Mouse (Mus musculus): ENCODE measurements around the gene Aplp1. TPM values are rescaled to one million over a fixed set of nuclear protein-coding genes. Genes with fewer than 3 reads are reported as not detected.

Gene Aplp1
- polyA plus RNA-seq, 1 experiment from 2014 or later: 7.5 TPM

DNA sequence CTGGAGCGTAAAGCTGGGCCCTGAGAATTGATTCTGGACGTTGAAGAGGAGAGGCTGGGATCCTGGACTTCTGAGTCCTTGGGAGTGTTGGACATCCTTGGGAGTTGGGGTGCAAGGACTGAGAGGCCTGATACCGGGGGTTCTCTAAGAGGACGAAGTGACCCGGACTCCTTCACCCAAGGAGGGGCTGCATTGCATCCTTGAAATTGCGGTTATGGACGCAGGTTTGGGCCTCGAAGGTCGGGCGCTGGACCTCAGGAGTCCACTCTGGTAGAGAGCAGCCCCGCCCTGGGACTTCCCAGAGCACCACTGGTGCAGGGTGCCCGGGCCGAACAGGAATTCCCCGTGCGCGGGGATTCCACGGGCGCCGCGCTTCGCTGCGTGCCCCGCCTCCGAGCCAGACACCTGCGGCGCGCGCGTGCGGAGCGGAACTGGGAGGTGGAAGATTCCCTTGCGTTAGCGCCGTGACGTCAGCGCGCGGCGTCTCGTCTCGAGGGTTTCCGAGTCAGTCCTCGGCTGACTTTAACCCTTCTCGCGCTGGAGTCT is 23.4 kb downstream of the Aplp1 start:
- Histone ChIP-seq H3K4me2 (peak overlapping the region; percentile 95), H3K9me3 (replicated peaks) (no peaks in the 10 kb centered on the region), H3K36me3 (peaks cover 29% of the 10 kb centered on the region), H3K27ac (peak overlapping the region; percentile 66), H3K4me3 (peak overlapping the region; percentile 65), H3K9ac (peak overlapping the region; percentile 60), H3K4me1 (peaks cover 42% of the 10 kb centered on the region), H3K27me3 (replicated peaks) (peaks cover 10% of the 10 kb centered on the region; the same call in 1 of the 2 replicates)
- ATAC-seq: peak; percentile 47; the same call in 1 of the 2 replicates
- under 1% methylated on average over 45 of the region's 45 CpGs for WGBS (ENCODE audit: insufficient replicate concordance)

DNA sequence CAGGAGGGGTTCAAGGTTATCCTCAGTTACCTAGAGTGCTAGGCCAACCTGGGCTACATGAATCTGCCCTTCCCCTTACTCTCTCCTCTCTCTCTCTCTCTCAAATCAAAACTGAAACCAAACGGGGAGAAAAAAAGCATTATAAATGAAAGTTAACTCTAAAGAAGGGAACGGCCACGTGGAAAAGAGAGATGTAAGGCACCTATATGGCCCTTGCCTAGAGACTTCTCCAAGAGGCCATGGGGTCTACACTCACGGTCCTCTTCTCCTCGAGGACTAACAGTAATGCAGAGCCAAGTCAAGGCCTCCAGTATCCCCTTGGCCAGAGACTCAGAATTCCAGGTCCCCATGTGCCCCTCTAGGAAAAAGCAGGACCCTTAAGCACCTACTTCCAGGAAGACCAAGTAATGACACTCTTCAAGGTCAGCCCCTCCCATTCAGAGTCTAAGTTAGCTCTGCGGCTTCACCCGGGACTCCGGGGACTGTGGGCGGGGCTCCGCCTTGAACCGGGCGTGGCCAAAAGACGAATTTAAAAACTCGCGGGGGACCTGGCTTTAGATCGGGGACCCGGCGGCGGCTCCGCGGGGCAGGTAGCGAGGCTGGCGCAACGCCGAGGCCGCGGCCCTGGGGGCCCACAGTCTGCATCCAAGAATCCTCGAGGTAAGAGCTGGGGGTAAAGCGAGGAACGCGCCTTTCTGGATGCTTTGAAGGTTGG is 24.0 kb downstream of the Aplp1 start, which contains the start of gene Nfkbid:
Gene Nfkbid (plus strand): TSS at position 558 of the 715 bp plus-strand sequence.
- Histone ChIP-seq H3K36me3 (peaks cover 22% of the 10 kb centered on the region), H3K27me3 (replicated peaks) (peaks cover 10% of the 10 kb centered on the region; the same call in 1 of the 2 replicates), H3K9ac (peak within 1 kb of the TSS; percentile 60), H3K4me2 (peak within 1 kb of the TSS; percentile 95), H3K4me1 (peaks cover 42% of the 10 kb centered on the region), H3K9me3 (replicated peaks) (no peaks in the 10 kb centered on the region), H3K27ac (peak within 1 kb of the TSS; percentile 66), H3K4me3 (peak within 1 kb of the TSS; percentile 65)
- peak; percentile 36; the same call in 1 of the 2 replicates for ATAC-seq
- 7% methylated on average over 31 of the region's 31 CpGs for WGBS (ENCODE audit: insufficient replicate concordance)

DNA sequence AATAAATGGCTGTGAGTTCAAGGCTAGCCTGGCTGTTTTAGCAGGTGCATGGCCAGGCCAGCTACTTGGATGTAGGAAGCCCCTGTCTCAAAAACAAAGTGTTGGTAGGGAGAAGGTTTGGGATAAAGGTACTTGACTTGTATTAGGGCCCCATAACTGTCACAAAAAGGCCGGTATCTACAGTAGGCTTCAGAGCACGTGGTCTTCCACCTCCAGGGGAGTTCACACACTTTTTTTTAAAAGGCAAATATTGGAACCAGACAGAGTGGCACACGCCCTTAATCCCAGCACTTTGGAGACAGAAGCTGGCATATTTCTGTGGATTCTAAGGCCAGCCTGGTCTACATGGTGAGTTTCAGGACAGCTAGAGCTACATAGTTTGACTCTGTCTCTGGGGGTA is 24.7 kb downstream of the Aplp1 start:
- H3K4me2 ChIP-seq: peak overlapping the region; percentile 95
- H3K36me3 ChIP-seq: peaks cover 18% of the 10 kb centered on the region
- peaks cover 42% of the 10 kb centered on the region for H3K4me1 ChIP-seq
- no peaks in the 10 kb centered on the region for H3K9me3 ChIP-seq (replicated peaks)
- no peak overlapping the region for H3K9ac ChIP-seq
- ATAC-seq: no peak
- 0 out of 2 replicates have a peak overlapping the region, but pooled peaks have one; percentile 50 for H3K27ac ChIP-seq
- no peak overlapping the region for H3K4me3 ChIP-seq
- 43% methylated on average over 3 of the region's 3 CpGs for WGBS (ENCODE audit: insufficient replicate concordance)
- H3K27me3 ChIP-seq (replicated peaks): peaks cover 10% of the 10 kb centered on the region; the same call in 1 of the 2 replicates

DNA sequence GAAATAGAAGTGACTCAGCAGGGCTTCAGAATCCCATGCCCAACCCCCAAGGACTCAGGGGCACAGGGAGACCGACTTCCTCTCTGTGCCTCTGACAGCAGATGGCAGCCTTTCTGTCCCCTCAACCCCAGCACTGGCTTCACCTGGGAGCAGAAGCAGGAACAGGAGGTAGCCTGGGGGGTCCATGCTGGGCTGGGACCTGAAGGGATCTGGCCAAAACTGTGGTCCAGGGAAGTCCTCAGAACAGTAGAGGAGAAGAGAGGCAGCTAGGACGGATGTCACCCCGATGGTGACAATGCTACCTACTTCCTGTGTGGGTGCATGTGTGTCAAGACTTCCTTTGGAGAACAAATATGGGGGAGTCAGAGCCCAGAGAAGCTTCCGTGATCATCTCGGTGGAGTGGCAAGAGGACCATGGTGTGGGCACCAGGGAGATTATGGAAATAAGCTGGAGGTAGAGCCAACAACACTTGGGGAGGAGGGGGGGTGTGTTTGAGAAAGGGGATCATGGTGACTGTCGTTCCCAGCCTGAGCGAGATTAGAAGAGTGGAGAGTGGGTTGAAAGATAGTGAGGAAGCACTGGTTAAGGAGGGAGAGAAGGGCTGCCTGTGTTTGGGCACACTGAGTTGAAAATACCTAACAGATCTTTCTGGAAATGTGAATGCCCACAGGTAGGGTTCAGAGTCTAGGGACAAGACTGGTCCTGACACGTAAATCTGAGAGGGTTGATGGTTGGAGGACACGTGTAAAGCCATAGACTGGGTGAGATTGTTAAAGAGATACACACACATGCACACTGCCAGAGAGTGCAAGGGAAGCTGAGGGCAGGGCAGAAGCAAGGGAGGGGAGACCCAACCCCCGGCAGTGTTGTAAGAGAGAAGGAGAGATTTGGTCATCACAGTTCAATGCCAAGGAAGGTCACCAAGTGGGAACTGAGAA is 25.5 kb downstream of the Aplp1 start, which contains the start of gene Hcst:
Gene Hcst (minus strand): TSS at position 294 of the 939 bp plus-strand sequence.
- Histone ChIP-seq H3K4me3 (0 out of 2 replicates have a peak within 1 kb of the TSS, but pooled peaks have one; percentile 16), H3K9ac (no peak within 1 kb of the TSS), H3K27me3 (replicated peaks) (peaks cover 10% of the 10 kb centered on the region; the same call in 1 of the 2 replicates), H3K4me2 (peak within 1 kb of the TSS; percentile 95), H3K4me1 (peaks cover 42% of the 10 kb centered on the region), H3K36me3 (peaks cover 9% of the 10 kb centered on the region), H3K27ac (peak within 1 kb of the TSS; percentile 50), H3K9me3 (replicated peaks) (no peaks in the 10 kb centered on the region)
- 16% methylated on average over 10 of the region's 10 CpGs for WGBS (ENCODE audit: insufficient replicate concordance)
- no peak for ATAC-seq

DNA sequence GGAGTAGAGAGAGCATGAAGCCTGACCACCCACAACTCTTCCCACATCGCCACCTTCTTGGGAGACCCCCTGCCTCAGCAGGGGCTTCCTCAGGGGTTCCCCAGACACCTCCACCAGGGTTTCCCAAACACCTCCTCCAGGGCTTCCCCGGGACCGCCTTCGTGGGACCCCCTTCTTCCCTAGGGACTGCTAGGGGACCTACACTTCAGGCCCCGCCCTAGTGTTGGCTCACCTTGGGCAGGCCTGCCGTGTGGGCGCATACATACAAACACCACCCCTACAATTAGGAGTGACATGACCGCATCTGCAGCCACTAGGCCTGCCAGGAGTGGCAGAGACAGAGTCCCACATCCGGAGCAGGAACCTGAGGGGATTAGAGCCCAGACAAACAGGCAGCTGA is 27.5 kb downstream of the Aplp1 start:
- no peak overlapping the region for H3K27ac ChIP-seq
- no peaks in the 10 kb centered on the region for H3K36me3 ChIP-seq
- ATAC-seq: no peak
- peaks cover 10% of the 10 kb centered on the region; the same call in 1 of the 2 replicates for H3K27me3 ChIP-seq (replicated peaks)
- H3K4me3 ChIP-seq: no peak overlapping the region
- H3K4me2 ChIP-seq: peak overlapping the region; percentile 31; the same call in 1 of the 2 replicates
- WGBS (ENCODE audit: insufficient replicate concordance): 43% methylated on average over 9 of the region's 9 CpGs
- no peaks in the 10 kb centered on the region for H3K9me3 ChIP-seq (replicated peaks)
- H3K4me1 ChIP-seq: peaks cover 35% of the 10 kb centered on the region
- H3K9ac ChIP-seq: no peak overlapping the region

DNA sequence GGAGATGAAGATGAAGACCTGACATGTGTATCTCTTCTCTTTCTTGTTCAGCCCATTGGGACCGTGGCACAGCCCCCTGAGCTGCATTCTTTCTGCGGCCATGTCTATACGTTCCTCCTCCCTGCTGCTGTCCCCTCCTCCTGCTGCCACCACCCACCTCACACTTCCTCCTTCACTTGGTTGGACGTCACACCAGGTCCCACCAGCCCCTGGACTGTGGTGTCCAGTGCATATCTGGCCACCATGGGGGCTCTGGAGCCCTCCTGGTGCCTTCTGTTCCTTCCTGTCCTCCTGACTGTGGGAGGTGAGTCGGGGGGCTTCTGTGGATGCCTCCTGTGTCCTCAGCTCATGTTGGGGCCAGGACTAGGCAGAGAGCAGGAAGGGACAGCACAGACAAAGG is 31.7 kb downstream of the Aplp1 start, which contains the start of gene Tyrobp:
Gene Tyrobp (plus strand): TSS at position 165 of the 400 bp plus-strand sequence.
- Histone ChIP-seq H3K4me2 (no peak within 1 kb of the TSS; the same call in 1 of the 2 replicates), H3K9ac (no peak within 1 kb of the TSS), H3K36me3 (no peaks in the 10 kb centered on the region), H3K27me3 (replicated peaks) (no peaks in the 10 kb centered on the region), H3K4me1 (peaks cover 7% of the 10 kb centered on the region; the same call in 1 of the 2 replicates), H3K4me3 (peak within 1 kb of the TSS; percentile 2; the same call in 1 of the 2 replicates), H3K27ac (peak within 1 kb of the TSS; percentile 37; the same call in 1 of the 2 replicates), H3K9me3 (replicated peaks) (no peaks in the 10 kb centered on the region)
- WGBS (ENCODE audit: insufficient replicate concordance): 19% methylated on average over 5 of the region's 5 CpGs
- ATAC-seq: 0 out of 2 replicates have a peak, but pooled peaks have one; percentile 34

DNA sequence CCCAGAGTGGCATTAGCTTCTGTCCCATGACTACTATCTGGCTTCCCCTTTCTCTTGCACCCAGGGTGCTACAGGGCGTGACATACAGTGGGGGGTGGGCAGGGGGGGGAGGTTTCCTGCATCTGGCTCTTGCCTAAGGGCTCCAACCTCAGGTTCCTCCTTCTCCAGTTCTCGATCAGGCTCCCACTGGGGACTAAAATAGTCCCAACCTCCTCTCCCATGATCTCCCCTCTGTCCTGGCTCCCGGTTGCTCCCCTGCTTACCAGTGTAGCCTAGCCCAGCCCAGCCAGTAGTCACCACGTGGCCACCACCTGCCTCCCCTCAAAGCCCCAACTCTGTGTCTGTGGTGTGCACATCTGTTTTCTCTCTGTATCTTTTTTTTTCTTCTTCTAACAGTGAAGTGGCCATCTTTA is 32.6 kb downstream of the Aplp1 start:
- peaks cover 2% of the 10 kb centered on the region; the same call in 1 of the 2 replicates for H3K4me1 ChIP-seq
- no peak overlapping the region for H3K4me2 ChIP-seq
- H3K27ac ChIP-seq: peak overlapping the region; percentile 37; the same call in 1 of the 2 replicates
- H3K36me3 ChIP-seq: no peaks in the 10 kb centered on the region
- WGBS (ENCODE audit: insufficient replicate concordance): 20% methylated on average over 4 of the region's 4 CpGs
- ATAC-seq: peak; percentile 40; the same call in 1 of the 2 replicates
- H3K4me3 ChIP-seq: no peak overlapping the region
- H3K9ac ChIP-seq: no peak overlapping the region
- H3K27me3 ChIP-seq (replicated peaks): no peaks in the 10 kb centered on the region
- H3K9me3 ChIP-seq (replicated peaks): no peaks in the 10 kb centered on the region

DNA sequence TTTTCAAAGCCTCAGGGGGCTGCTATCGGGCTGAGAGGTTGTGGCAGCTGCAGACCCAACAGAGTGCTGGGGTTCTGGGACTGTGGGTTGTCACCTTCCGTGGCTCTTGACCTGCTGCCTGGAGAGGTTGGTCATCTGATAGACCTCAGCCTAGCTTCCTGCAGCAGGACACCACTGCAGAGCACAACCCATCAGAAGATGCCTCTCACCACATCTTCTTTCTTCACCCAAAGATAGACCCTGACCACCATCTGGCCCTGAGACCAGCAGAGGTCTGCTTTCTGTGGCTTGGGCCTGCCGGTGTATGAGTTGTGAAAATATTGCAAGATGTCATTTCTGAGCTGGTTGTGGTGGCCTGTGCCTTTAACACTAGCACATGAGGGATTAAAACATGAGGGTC is 34.3 kb downstream of the Aplp1 start:
- no peak overlapping the region for H3K9ac ChIP-seq
- H3K27ac ChIP-seq: no peak overlapping the region
- no peaks in the 10 kb centered on the region; the same call in 1 of the 2 replicates for H3K4me1 ChIP-seq
- no peaks in the 10 kb centered on the region for H3K27me3 ChIP-seq (replicated peaks)
- 46% methylated on average over 3 of the region's 3 CpGs for WGBS (ENCODE audit: insufficient replicate concordance)
- H3K9me3 ChIP-seq (replicated peaks): no peaks in the 10 kb centered on the region
- no peak overlapping the region for H3K4me2 ChIP-seq
- no peak overlapping the region for H3K4me3 ChIP-seq
- no peaks in the 10 kb centered on the region for H3K36me3 ChIP-seq
- ATAC-seq: no peak

DNA sequence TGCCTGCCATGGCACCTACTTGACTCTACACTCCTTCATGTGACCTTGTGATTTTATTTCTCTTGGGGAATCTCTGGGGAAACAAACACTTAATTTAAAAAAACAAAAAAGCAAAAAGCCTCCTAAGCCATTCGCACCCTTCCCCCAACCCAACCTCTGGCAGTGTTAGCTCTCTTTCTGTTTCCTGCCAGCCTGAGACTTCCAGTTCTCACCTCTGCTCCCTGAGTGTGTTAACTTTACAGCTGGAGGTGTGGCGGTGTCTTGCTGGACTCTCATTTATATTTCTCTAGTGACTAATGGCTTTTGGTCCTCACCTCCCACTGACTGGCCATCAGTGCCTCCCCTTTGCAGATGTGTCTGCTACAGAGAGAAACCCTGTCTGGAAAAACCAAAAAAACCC is 35.5 kb downstream of the Aplp1 start:
- Histone ChIP-seq H3K9me3 (replicated peaks) (no peaks in the 10 kb centered on the region), H3K9ac (no peak overlapping the region), H3K36me3 (no peaks in the 10 kb centered on the region), H3K27ac (no peak overlapping the region), H3K4me2 (no peak overlapping the region), H3K27me3 (replicated peaks) (no peaks in the 10 kb centered on the region), H3K4me3 (no peak overlapping the region), H3K4me1 (no peaks in the 10 kb centered on the region; the same call in 1 of the 2 replicates)
- WGBS (ENCODE audit: insufficient replicate concordance): 61% methylated on average over 2 of the region's 2 CpGs
- no peak for ATAC-seq

DNA sequence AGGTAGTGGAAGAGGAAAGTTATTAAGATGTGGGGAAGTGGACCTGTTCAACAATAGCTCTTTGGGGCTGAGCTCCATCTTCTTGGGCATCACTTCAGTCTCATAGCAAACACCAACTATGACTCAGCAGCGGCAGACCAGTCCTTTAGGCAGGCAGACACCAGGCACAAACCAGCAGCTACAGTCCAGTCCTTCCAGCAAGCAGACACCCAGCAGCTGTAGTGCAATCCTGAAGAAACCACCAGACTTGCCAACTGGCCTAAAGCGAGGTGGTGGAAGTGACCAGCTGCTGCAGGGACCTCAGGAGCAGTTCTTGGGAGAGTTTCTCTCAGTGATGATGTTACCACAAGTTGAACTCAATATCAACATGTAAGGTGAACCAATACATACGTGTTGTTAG is 36.7 kb downstream of the Aplp1 start:
- Histone ChIP-seq H3K9ac (no peak overlapping the region), H3K4me3 (no peak overlapping the region), H3K27ac (no peak overlapping the region), H3K4me2 (no peak overlapping the region), H3K36me3 (no peaks in the 10 kb centered on the region), H3K4me1 (no peaks in the 10 kb centered on the region), H3K9me3 (replicated peaks) (no peaks in the 10 kb centered on the region), H3K27me3 (replicated peaks) (no peaks in the 10 kb centered on the region)
- whole genome bisulfite sequencing (ENCODE audit: insufficient replicate concordance): 56% methylated on average over 3 of the region's 3 CpGs
- no peak for ATAC-seq

DNA sequence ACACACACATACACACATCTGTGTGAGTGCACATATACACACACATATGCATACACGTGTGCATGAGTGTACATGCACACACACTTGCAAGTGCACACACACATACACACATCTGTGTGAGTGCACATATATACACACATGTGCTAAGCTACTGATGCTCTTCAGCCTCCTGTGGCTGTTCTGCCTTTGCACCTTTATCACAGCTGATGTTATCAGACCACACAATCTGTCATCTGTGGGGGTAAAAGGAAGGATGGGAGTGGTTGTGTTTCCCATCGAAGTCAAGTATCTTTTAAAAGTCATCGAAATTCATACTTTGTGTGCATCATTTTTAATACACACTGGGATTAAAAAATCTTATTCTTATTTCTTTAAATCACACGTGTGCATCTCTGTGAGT is 43.0 kb downstream of the Aplp1 start:
- H3K9ac ChIP-seq: no peak overlapping the region
- no peak for ATAC-seq
- H3K27ac ChIP-seq: no peak overlapping the region
- H3K4me3 ChIP-seq: no peak overlapping the region
- no peaks in the 10 kb centered on the region for H3K9me3 ChIP-seq (replicated peaks)
- 56% methylated on average over 4 of the region's 4 CpGs for WGBS (ENCODE audit: insufficient replicate concordance)
- no peak overlapping the region for H3K4me2 ChIP-seq
- H3K27me3 ChIP-seq (replicated peaks): no peaks in the 10 kb centered on the region
- no peaks in the 10 kb centered on the region for H3K4me1 ChIP-seq
- H3K36me3 ChIP-seq: no peaks in the 10 kb centered on the region
